Mouse (Mus musculus): Measurements from ENCODE around the gene Gpnmb. TPM values are rescaled to one million over a fixed set of nuclear protein-coding genes. Genes with fewer than 3 reads are reported as not detected.
A peak's percentile ranks its signal among the peaks of the same experiment; 100 is the strongest.

Gene Gpnmb
- polyA plus RNA-seq (2014; fragmentation: Nextera tagmentation; extraction: Ambion mirVana): 0.17 and 0.28 TPM in 2 replicates

- no peaks in the 10 kb centered on the region for H3K9me3 ChIP-seq (ENCODE audit: control insufficient read depth, low read length)
- H3K9ac ChIP-seq (ENCODE audit: low read depth, low read length): 0 out of 2 replicates have a peak within 1 kb of the TSS, but pooled peaks have one; percentile 1
- H3K4me2 ChIP-seq (replicated peaks; ENCODE audit: low read depth, low read length): peak within 1 kb of the TSS; percentile 38
- H3K36me3 ChIP-seq (ENCODE audit: control insufficient read depth, insufficient read depth, low read length): no peaks in the 10 kb centered on the region
- peaks cover 7% of the 10 kb centered on the region; the same call in 1 of the 2 replicates for H3K4me1 ChIP-seq (ENCODE audit: control insufficient read depth, insufficient read depth, low read length)
- no peak within 1 kb of the TSS for H3K27ac ChIP-seq (ENCODE audit: low read depth, low read length)
- ATAC-seq (ENCODE audit: low FRiP score, low TSS enrichment): 0 out of 2 replicates have a peak, but pooled peaks have one; percentile 41
- H3K4me3 ChIP-seq (ENCODE audit: low read length): no peak within 1 kb of the TSS; the same call in 1 of the 2 replicates
- H3K27me3 ChIP-seq (ENCODE audit: control insufficient read depth, insufficient read depth, low read length): 0 out of 2 replicates have a peak, but pooled peaks cover 4% of the 10 kb centered on the region
- WGBS: 36% methylated on average over 28 of the region's 28 CpGs
Measured at GRCm38 (mm10) chr6:49036275-49037267, at the start of gene Gpnmb. Gene Gpnmb (plus strand): TSS chr6:49036546.

GRCm38 (mm10) chr6:48989971-48990370 is 46.4 kb upstream of the Gpnmb start:
- no peaks in the 10 kb centered on the region for H3K9me3 ChIP-seq (ENCODE audit: control insufficient read depth, low read length)
- H3K27ac ChIP-seq (ENCODE audit: low read depth, low read length): no peak overlapping the region
- H3K4me3 ChIP-seq (ENCODE audit: low read length): no peak overlapping the region
- no peak overlapping the region for H3K4me2 ChIP-seq (replicated peaks; ENCODE audit: low read depth, low read length)
- H3K9ac ChIP-seq (ENCODE audit: low read depth, low read length): no peak overlapping the region
- no peaks in the 10 kb centered on the region for H3K27me3 ChIP-seq (ENCODE audit: control insufficient read depth, insufficient read depth, low read length)
- no peak for ATAC-seq (ENCODE audit: low FRiP score, low TSS enrichment)
- no peaks in the 10 kb centered on the region for H3K4me1 ChIP-seq (ENCODE audit: control insufficient read depth, insufficient read depth, low read length)
- 86% methylated on average over 5 of the region's 5 CpGs for WGBS
- H3K36me3 ChIP-seq (ENCODE audit: control insufficient read depth, insufficient read depth, low read length): no peaks in the 10 kb centered on the region

DNA sequence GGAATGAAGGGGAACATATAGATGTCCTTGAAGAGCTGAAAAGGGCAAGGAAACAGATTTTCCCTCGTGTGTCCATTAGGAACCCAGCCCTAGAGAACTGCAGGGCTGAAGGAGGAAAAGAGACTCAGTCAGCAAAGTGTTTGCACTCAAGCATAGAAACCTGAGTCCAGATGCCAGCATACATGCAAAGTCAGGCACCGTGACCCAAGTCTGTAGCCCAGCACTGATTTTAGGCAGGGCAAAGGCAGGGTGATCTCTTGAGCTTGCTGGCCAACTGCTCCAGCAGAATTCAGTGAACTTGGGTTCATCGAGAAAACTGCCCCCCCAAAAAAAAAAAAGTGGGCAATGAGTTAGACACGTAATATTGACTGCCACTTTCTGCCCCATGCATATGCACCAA is 44.4 kb upstream of the Gpnmb start:
- Histone ChIP-seq H3K27me3 (ENCODE audit: control insufficient read depth, insufficient read depth, low read length) (no peaks in the 10 kb centered on the region), H3K36me3 (ENCODE audit: control insufficient read depth, insufficient read depth, low read length) (no peaks in the 10 kb centered on the region), H3K9me3 (ENCODE audit: control insufficient read depth, low read length) (no peaks in the 10 kb centered on the region), H3K4me2 (replicated peaks; ENCODE audit: low read depth, low read length) (no peak overlapping the region), H3K4me1 (ENCODE audit: control insufficient read depth, insufficient read depth, low read length) (no peaks in the 10 kb centered on the region), H3K27ac (ENCODE audit: low read depth, low read length) (no peak overlapping the region), H3K9ac (ENCODE audit: low read depth, low read length) (no peak overlapping the region), H3K4me3 (ENCODE audit: low read length) (no peak overlapping the region)
- no peak for ATAC-seq (ENCODE audit: low FRiP score, low TSS enrichment)
- WGBS: 61% methylated on average over 4 of the region's 4 CpGs

GRCm38 (mm10) chr6:48998186-48998585 is 38.2 kb upstream of the Gpnmb start:
- H3K4me3 ChIP-seq (ENCODE audit: low read length): no peak overlapping the region
- no peak overlapping the region for H3K4me2 ChIP-seq (replicated peaks; ENCODE audit: low read depth, low read length)
- no peaks in the 10 kb centered on the region for H3K9me3 ChIP-seq (ENCODE audit: control insufficient read depth, low read length)
- 53% methylated on average over 6 of the region's 6 CpGs for WGBS
- no peak overlapping the region for H3K9ac ChIP-seq (ENCODE audit: low read depth, low read length)
- ATAC-seq (ENCODE audit: low FRiP score, low TSS enrichment): no peak
- H3K27ac ChIP-seq (ENCODE audit: low read depth, low read length): no peak overlapping the region
- no peaks in the 10 kb centered on the region for H3K36me3 ChIP-seq (ENCODE audit: control insufficient read depth, insufficient read depth, low read length)
- H3K4me1 ChIP-seq (ENCODE audit: control insufficient read depth, insufficient read depth, low read length): no peaks in the 10 kb centered on the region
- H3K27me3 ChIP-seq (ENCODE audit: control insufficient read depth, insufficient read depth, low read length): no peaks in the 10 kb centered on the region

DNA sequence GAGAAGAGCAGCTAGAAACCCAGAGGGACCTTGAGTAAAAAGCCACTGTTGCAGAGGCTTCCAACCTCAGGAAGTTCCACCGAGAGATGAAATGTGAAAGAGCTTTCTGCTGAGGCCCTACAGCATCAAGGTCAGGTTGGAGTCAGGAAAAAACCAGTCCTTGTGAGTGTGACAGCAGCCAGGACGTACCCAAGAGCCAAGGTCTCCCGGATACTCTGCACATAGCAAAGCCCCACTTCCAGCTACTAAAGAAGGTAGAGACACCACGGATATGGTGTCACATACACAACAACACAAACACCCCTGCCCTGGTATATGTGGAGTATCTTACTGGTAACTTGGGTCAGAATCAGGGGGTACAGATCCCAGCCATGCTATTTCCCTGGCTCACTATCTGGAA is 37.5 kb upstream of the Gpnmb start:
- no peaks in the 10 kb centered on the region for H3K27me3 ChIP-seq (ENCODE audit: control insufficient read depth, insufficient read depth, low read length)
- H3K4me1 ChIP-seq (ENCODE audit: control insufficient read depth, insufficient read depth, low read length): no peaks in the 10 kb centered on the region
- no peak overlapping the region for H3K4me2 ChIP-seq (replicated peaks; ENCODE audit: low read depth, low read length)
- H3K27ac ChIP-seq (ENCODE audit: low read depth, low read length): no peak overlapping the region
- WGBS: 82% methylated on average over 4 of the region's 4 CpGs
- no peaks in the 10 kb centered on the region for H3K9me3 ChIP-seq (ENCODE audit: control insufficient read depth, low read length)
- no peak overlapping the region for H3K9ac ChIP-seq (ENCODE audit: low read depth, low read length)
- no peak for ATAC-seq (ENCODE audit: low FRiP score, low TSS enrichment)
- H3K36me3 ChIP-seq (ENCODE audit: control insufficient read depth, insufficient read depth, low read length): no peaks in the 10 kb centered on the region
- no peak overlapping the region for H3K4me3 ChIP-seq (ENCODE audit: low read length)

DNA sequence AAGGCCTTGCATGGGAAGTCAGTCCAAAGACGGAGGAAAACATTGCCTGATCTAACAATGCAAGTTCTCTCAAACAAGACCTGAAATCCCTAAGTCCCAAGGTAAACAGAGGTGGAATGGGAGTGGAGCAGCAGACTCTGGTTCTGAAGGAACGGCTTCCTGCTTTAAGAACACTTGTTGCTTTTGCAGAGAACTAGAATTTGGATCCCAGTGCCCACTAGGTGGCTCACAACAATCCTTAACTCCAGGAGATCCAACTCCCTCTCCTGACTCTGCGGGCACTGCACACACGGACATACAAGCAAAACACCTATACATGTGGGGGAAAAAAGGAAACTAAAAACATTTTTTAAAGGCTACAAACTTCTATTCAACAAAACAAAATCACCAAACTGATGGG is 33.0 kb upstream of the Gpnmb start:
- no peaks in the 10 kb centered on the region for H3K27me3 ChIP-seq (ENCODE audit: control insufficient read depth, insufficient read depth, low read length)
- no peaks in the 10 kb centered on the region for H3K9me3 ChIP-seq (ENCODE audit: control insufficient read depth, low read length)
- ATAC-seq (ENCODE audit: low FRiP score, low TSS enrichment): no peak
- H3K9ac ChIP-seq (ENCODE audit: low read depth, low read length): no peak overlapping the region
- no peak overlapping the region for H3K27ac ChIP-seq (ENCODE audit: low read depth, low read length)
- no peak overlapping the region for H3K4me2 ChIP-seq (replicated peaks; ENCODE audit: low read depth, low read length)
- peaks cover 3% of the 10 kb centered on the region; the same call in 1 of the 2 replicates for H3K4me1 ChIP-seq (ENCODE audit: control insufficient read depth, insufficient read depth, low read length)
- H3K4me3 ChIP-seq (ENCODE audit: low read length): no peak overlapping the region
- H3K36me3 ChIP-seq (ENCODE audit: control insufficient read depth, insufficient read depth, low read length): no peaks in the 10 kb centered on the region
- WGBS: 41% methylated on average over 4 of the region's 4 CpGs

- H3K9ac ChIP-seq (ENCODE audit: low read depth, low read length): peak overlapping the region; percentile 37; the same call in 1 of the 2 replicates
- peaks cover 7% of the 10 kb centered on the region for H3K4me1 ChIP-seq (ENCODE audit: control insufficient read depth, insufficient read depth, low read length)
- ATAC-seq (ENCODE audit: low FRiP score, low TSS enrichment): 0 out of 2 replicates have a peak, but pooled peaks have one; percentile 43
- no peaks in the 10 kb centered on the region for H3K27me3 ChIP-seq (ENCODE audit: control insufficient read depth, insufficient read depth, low read length)
- H3K27ac ChIP-seq (ENCODE audit: low read depth, low read length): no peak overlapping the region
- H3K4me3 ChIP-seq (ENCODE audit: low read length): peak overlapping the region; percentile 35
- under 1% methylated on average over 9 of the region's 9 CpGs for WGBS
- H3K9me3 ChIP-seq (ENCODE audit: control insufficient read depth, low read length): peaks cover 5% of the 10 kb centered on the region; the same call in 1 of the 2 replicates
- peak overlapping the region; percentile 50 for H3K4me2 ChIP-seq (replicated peaks; ENCODE audit: low read depth, low read length)
- no peaks in the 10 kb centered on the region for H3K36me3 ChIP-seq (ENCODE audit: control insufficient read depth, insufficient read depth, low read length)
Measured at GRCm38 (mm10) chr6:49007981-49008380, 28.4 kb upstream of the Gpnmb start.

DNA sequence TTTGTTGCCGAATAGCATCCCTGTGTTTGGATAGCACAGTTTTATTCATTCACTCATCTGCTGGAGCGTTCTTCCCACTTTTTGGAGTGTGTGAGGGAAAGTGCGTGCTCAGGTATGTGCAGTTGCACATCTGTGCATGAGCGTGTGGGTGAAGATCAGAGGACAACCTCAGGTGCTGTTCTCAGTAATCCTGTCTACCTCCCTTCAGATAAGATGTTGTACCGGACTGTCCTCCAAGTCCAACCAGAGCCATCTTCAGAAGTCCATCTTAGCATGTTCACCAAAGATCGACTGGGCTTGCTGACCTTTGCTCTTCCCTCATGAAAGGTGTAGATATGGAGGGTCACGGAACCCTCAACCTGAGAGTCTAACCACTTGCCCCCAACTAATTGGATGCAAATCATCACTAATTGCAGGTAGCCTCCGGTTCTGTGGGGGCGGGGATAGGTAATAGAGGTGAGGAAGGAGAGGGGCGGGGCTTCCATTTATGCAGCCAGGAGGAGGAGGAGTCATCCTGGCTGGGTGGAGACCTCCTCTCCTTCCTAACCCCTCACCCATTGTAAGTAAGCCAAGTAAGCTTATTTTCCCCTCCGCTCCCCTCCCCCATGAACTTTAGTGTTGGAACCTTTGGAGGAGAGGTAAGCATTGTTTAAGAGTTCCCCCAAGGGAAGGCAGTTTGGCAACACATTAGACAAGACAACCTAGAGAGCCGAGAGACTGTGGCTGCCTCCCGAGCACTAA is 27.8 kb upstream of the Gpnmb start:
- peak overlapping the region; percentile 37; the same call in 1 of the 2 replicates for H3K9ac ChIP-seq (ENCODE audit: low read depth, low read length)
- H3K4me1 ChIP-seq (ENCODE audit: control insufficient read depth, insufficient read depth, low read length): peaks cover 7% of the 10 kb centered on the region
- no peaks in the 10 kb centered on the region for H3K27me3 ChIP-seq (ENCODE audit: control insufficient read depth, insufficient read depth, low read length)
- WGBS: 18% methylated on average over 13 of the region's 13 CpGs
- H3K9me3 ChIP-seq (ENCODE audit: control insufficient read depth, low read length): peaks cover 5% of the 10 kb centered on the region; the same call in 1 of the 2 replicates
- H3K4me2 ChIP-seq (replicated peaks; ENCODE audit: low read depth, low read length): peak overlapping the region; percentile 50
- no peaks in the 10 kb centered on the region for H3K36me3 ChIP-seq (ENCODE audit: control insufficient read depth, insufficient read depth, low read length)
- H3K4me3 ChIP-seq (ENCODE audit: low read length): peak overlapping the region; percentile 35
- H3K27ac ChIP-seq (ENCODE audit: low read depth, low read length): no peak overlapping the region
- peak; percentile 52; the same call in 1 of the 2 replicates for ATAC-seq (ENCODE audit: low FRiP score, low TSS enrichment)
